Mouse (Mus musculus): ENCODE measurements around the gene Ncln. TPM values are rescaled to one million over a fixed set of nuclear protein-coding genes. Genes with fewer than 3 reads are reported as not detected.

Ncln gene
- polyA plus RNA-seq, 1 experiment, result 152 TPM

DNA sequence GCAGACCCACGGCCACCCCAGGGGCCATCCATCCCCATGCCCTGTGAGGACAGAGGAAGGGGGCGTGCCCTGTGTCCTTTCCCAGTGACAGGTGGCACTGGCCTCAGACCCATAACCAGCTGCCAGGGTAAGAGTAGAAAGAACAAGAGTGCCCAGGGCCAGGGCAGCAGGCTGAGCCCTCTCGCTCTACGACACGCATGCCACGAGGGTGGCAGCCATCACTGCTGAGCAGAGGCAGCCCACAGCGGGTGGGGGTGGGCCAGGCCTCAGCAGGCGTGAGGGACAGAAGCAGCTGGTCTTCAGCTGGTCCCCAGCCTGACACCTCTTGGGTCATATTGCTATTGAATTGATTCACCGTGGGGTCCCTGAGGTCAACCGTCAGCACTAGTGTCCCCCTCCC is 9.7 kb downstream of the Ncln start:
- DNase-seq (ENCODE audit: low read depth), result no peak
- no peak for TF ChIP-seq CTCF (IDR thresholded peaks at IDR 0.05; ENCODE audit: borderline replicate concordance, extremely low read depth, insufficient read depth, insufficient read length)
- no peak for TF ChIP-seq POLR2A (IDR thresholded peaks at IDR 0.05; ENCODE audit: borderline replicate concordance, extremely low read depth, insufficient read depth, insufficient read length, poor library complexity, severe bottlenecking)

DNA sequence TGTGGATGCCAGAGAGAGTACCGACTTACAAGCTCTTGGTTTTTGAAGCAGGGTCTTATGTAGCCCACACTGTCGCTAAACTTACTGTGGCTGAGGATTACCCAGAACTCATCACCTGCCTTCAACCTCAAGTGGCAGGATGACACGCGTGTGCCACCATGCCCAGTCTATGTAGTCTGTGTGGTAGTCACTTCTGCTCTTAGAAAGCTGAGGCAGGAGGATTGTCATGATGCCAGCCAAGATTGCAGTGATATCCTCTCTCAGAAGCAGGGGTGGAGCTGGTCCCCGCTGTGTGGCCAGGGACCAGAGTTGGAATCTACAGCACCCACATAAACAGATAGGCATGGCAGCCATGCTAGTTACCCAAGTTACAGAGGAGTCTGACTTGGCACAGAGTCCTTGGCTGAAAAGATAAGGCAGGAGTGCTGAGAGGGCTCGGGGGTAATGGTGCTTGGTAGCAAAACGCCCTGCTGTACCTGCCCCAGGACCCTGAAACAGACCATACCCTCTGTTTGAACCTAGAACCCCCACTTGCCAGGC is 10.6 kb downstream of the Ncln start:
- DNase-seq (ENCODE audit: low read depth), result no peak
- TF ChIP-seq POLR2A (IDR thresholded peaks at IDR 0.05; ENCODE audit: borderline replicate concordance, extremely low read depth, insufficient read depth, insufficient read length, poor library complexity, severe bottlenecking) (no peak), CTCF (IDR thresholded peaks at IDR 0.05; ENCODE audit: borderline replicate concordance, extremely low read depth, insufficient read depth, insufficient read length) (no peak)

- DNase-seq (ENCODE audit: low read depth), result peak; percentile 35
- no peak for TF ChIP-seq POLR2A (IDR thresholded peaks at IDR 0.05; ENCODE audit: borderline replicate concordance, extremely low read depth, insufficient read depth, insufficient read length, poor library complexity, severe bottlenecking)
- no peak for TF ChIP-seq CTCF (IDR thresholded peaks at IDR 0.05; ENCODE audit: borderline replicate concordance, extremely low read depth, insufficient read depth, insufficient read length)
Measured at GRCm38 (mm10) chr10:81485060-81485449, 11.1 kb downstream of the Ncln start.

GRCm38 (mm10) chr10:81484441-81485059 is 11.6 kb downstream of the Ncln start:
- TF ChIP-seq POLR2A (IDR thresholded peaks at IDR 0.05; ENCODE audit: borderline replicate concordance, extremely low read depth, insufficient read depth, insufficient read length, poor library complexity, severe bottlenecking) (no peak), CTCF (IDR thresholded peaks at IDR 0.05; ENCODE audit: borderline replicate concordance, extremely low read depth, insufficient read depth, insufficient read length) (no peak)

DNA sequence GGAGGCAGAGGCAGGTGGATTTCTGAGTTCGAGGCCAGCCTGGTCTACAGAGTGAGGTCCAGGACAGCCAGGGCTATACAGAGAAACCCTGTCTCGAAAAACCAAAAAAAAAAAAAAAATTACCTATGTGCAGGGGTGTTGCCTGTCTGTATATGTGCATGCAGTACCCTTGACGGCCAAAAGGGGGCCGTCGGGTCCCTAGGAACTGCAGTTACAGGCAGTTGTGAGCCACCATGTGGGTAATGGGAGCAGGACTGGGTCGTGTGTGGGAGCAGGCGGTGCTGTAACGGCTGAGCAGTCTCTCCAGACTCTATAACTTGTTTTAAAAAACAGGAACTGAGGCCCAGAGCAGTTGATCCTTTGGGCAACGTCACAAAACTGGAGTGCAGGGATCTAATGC is 12.2 kb downstream of the Ncln start:
- DNase-seq (ENCODE audit: low read depth), result peak; percentile 63
- TF ChIP-seq POLR2A (IDR thresholded peaks at IDR 0.05; ENCODE audit: borderline replicate concordance, extremely low read depth, insufficient read depth, insufficient read length, poor library complexity, severe bottlenecking) (no peak), CTCF (IDR thresholded peaks at IDR 0.05; ENCODE audit: borderline replicate concordance, extremely low read depth, insufficient read depth, insufficient read length) (peak; percentile 66)

More at GRCm38 (mm10) chr10:81484441-81485059, 11.6 kb downstream of the Ncln start:
- peak; percentile 74 for DNase-seq (ENCODE audit: low read depth)

- peak; percentile 90 for TF ChIP-seq CTCF (IDR thresholded peaks at IDR 0.05; ENCODE audit: borderline replicate concordance, extremely low read depth, insufficient read depth, insufficient read length)
- peak; percentile 84 for TF ChIP-seq POLR2A (IDR thresholded peaks at IDR 0.05; ENCODE audit: borderline replicate concordance, extremely low read depth, insufficient read depth, insufficient read length, poor library complexity, severe bottlenecking)
Measured at GRCm38 (mm10) chr10:81482533-81482889, 13.7 kb downstream of the Ncln start, which contains the start of gene Celf5. Celf5 (minus strand) TSS chr10:81482709.

DNA sequence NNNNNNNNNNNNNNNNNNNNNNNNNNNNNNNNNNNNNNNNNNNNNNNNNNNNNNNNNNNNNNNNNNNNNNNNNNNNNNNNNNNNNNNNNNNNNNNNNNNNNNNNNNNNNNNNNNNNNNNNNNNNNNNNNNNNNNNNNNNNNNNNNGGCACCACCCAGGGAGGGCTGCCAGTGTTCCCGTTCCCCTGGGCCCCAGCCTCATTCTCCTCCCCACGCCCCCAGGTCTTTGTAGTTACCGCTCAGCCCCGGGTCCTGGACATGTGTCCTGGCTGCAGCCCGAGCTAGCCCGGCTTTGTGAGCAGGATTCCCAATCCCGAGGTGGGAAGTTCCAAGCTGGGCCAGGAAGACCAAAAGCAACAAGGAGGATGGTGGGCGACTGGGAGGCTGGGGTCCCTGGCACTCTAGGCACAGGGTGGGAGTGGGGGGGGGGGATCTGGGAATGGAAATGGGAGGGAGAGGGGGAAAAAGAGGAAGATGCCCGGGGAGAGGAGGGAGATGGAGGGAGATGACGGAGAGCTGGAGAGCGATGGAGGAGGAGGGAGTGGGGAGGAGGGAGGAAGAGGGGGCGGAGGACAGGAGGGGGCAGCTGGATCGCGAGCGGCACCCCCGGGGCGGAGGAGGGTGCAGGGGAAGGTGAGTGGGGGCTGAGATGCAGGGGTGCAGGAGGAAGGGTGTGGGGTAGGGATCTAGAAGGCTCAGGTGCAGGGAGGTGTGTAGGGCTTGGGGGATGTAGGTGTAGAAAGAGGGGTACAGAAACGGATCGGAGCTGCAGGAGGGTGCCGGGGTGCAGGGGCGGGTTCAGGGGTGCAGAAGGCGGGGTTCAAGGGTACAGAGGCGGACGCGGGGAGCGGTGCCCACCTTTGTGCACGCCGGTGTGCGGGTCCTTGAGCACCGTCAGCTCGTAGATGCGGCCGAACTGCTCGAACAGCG is 14.3 kb downstream of the Ncln start:
- TF ChIP-seq POLR2A (IDR thresholded peaks at IDR 0.05; ENCODE audit: borderline replicate concordance, extremely low read depth, insufficient read depth, insufficient read length, poor library complexity, severe bottlenecking) (no peak), CTCF (IDR thresholded peaks at IDR 0.05; ENCODE audit: borderline replicate concordance, extremely low read depth, insufficient read depth, insufficient read length) (no peak)

More at GRCm38 (mm10) chr10:81482533-81482889, 13.7 kb downstream of the Ncln start, which contains the start of gene Celf5:
- peak; percentile 76 for DNase-seq (ENCODE audit: low read depth)

DNA sequence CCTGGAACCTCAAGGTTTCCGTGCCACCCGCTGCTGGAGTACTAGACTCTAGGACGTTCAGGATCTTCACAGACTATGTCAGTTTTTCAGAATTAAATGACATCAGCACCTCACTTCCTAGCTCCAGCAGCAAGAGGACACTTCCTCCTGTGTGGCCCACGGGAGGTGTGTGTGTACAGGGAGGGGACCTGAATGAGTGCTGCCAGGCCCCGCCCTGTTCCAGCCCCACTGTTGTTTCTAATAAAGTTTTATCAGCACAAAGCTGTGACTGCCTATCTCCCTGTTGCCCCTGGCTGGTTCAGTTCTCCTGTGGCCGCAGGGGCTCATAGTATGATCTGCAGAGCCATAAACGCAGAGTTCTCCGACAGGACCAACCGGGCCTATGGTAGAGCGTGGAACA is 21.7 kb downstream of the Ncln start:
- DNase-seq (ENCODE audit: low read depth), result no peak
- TF ChIP-seq POLR2A (IDR thresholded peaks at IDR 0.05; ENCODE audit: borderline replicate concordance, extremely low read depth, insufficient read depth, insufficient read length, poor library complexity, severe bottlenecking) (no peak), CTCF (IDR thresholded peaks at IDR 0.05; ENCODE audit: borderline replicate concordance, extremely low read depth, insufficient read depth, insufficient read length) (no peak)

More for the DNA sequence above, 14.3 kb downstream of the Ncln start:
- peak; percentile 76 for DNase-seq (ENCODE audit: low read depth)

DNA sequence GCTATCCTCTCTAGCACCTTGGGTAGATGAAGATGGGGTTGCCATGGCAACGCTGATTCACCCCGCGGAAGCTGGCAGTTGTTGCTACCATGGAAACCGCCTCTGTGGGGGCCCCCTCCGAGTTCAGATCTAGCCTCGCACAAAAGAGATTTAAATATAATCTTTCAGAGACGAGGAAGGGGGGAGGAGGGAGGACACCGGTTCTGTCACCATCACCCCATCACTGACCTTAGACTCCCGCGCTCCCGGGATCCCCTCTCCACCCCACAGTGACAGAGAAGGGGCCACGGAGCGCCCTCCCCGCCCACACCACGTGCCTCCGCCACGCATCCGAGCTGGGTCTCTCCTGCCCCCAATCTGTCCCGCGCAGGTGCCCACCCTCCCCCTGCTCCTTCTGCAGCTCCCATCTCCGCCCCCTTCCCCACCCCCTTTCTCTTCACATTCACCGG is 23.2 kb downstream of the Ncln start:
- no peak for TF ChIP-seq CTCF (IDR thresholded peaks at IDR 0.05; ENCODE audit: borderline replicate concordance, extremely low read depth, insufficient read depth, insufficient read length)
- TF ChIP-seq POLR2A (IDR thresholded peaks at IDR 0.05; ENCODE audit: borderline replicate concordance, extremely low read depth, insufficient read depth, insufficient read length, poor library complexity, severe bottlenecking), result no peak
- DNase-seq (ENCODE audit: low read depth), result peak; percentile 98

DNA sequence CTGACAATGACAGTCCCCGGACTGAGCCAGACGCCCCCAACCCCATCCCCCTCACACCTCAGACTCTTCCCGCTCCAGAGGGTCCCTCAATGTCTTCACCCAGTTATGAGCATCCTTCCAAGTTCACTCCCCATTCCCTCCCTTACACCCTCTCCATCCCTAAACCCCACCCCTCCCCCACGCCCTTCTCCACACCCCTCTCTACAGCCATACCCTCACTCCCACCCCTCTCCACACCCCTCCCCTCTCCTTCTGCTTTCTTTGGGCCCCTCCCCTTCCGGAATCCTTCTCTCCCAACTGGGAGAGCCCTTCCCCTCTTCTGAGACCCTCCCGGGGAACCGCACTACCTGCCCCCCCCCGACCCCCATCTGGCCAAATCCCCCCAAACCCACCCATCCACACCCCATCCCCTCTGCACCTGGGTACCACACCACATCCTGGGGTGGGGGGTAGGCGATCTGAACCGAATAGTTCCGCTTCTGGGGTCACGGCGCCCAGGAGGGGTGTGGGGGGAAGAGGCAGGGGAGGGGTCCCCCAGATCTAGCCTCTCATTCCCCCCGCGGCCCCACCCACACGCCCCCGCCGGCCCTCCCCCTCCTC is 23.7 kb downstream of the Ncln start:
- DNase-seq (ENCODE audit: low read depth), result peak; percentile 83
- TF ChIP-seq POLR2A (IDR thresholded peaks at IDR 0.05; ENCODE audit: borderline replicate concordance, extremely low read depth, insufficient read depth, insufficient read length, poor library complexity, severe bottlenecking) (no peak), CTCF (IDR thresholded peaks at IDR 0.05; ENCODE audit: borderline replicate concordance, extremely low read depth, insufficient read depth, insufficient read length) (no peak)

- DNase-seq (ENCODE audit: low read depth), result no peak
Measured at GRCm38 (mm10) chr10:81470454-81470853, 25.7 kb downstream of the Ncln start.

More at GRCm38 (mm10) chr10:81470454-81470853, 25.7 kb downstream of the Ncln start:
- TF ChIP-seq CTCF (IDR thresholded peaks at IDR 0.05; ENCODE audit: borderline replicate concordance, extremely low read depth, insufficient read depth, insufficient read length) (no peak), POLR2A (IDR thresholded peaks at IDR 0.05; ENCODE audit: borderline replicate concordance, extremely low read depth, insufficient read depth, insufficient read length, poor library complexity, severe bottlenecking) (no peak)

All from brain, embryonic 14.5 days (tissue).